15 mouse cellular contexts compared by ENCODE assay signal in genomic region chr4:132121674-132122073, GRCm38 (mm10). TPM values are rescaled to one million over a fixed set of nuclear protein-coding genes. Genes with fewer than 3 reads are reported as not detected.
DNase-seq lines count a peak whose midpoint lies in the region.
"Had no signal": no experiment of that assay in that cellular context is flagged by ENCODE, and none has a peak within 500 bp of the region (broad histone marks: within the 10 kb centered on the region; RNA-seq: fewer than 3 reads in every experiment).

No protein-coding gene starts in this region.

- DNase-seq in kidney, postnatal 4 days, result peak; percentile 27 to 33
- no peak for DNase-seq in kidney, adult 8-10 months
- peak; percentile 7 for DNase-seq in thymus, postnatal 25 days
- no peak for DNase-seq in thymus, postnatal 0 days (ENCODE audit: low spot score)
- DNase-seq in ZHBTc4 (ENCODE audit: low read depth, low spot score), result peak; percentile 62
- no peak for DNase-seq in ovary, postnatal 36 days (ENCODE audit: low spot score)
- no peak for DNase-seq in Muller cell, postnatal 12 days (ENCODE audit: inconsistent ontology term)
- DNase-seq: adrenal gland, adult 8-10 months; cerebellum, adult 11 months; kidney, postnatal 10 days; right cerebral cortex, postnatal 4 days had no signal

RNA-seq across cellular contexts. Expression of gene Oprd1, which starts 22.6 kb away (rescaled TPM):
- polyA plus RNA-seq in thymus, postnatal 0 days (2015; fragmentation: Nextera tagmentation; extraction: Ambion mirVana), result 0.08 and 0.22 TPM in 2 replicates
- polyA plus RNA-seq: forebrain, embryonic 10.5 days; hindbrain, embryonic 11.5 days; myocyte; Patski had no signal

RNA-seq across cellular contexts. Expression of gene Epb41, which starts 46.6 kb away (rescaled TPM):
- 47.5 and 52.0 TPM in 2 replicates for polyA plus RNA-seq in thymus, postnatal 0 days (2015; fragmentation: Nextera tagmentation; extraction: Ambion mirVana)

RNA-seq across cellular contexts. Expression of gene Gm10300, which starts 47.2 kb away (rescaled TPM):
- 0.05 and 0.08 TPM in 2 replicates for polyA plus RNA-seq in thymus, postnatal 0 days (2015; fragmentation: Nextera tagmentation; extraction: Ambion mirVana)
- polyA plus RNA-seq: forebrain, embryonic 10.5 days had no signal

Comparison
In these comparisons a context has a peak if more than half of its experiments do, and no peak if none do; other contexts are left out.
1. DNase-seq: peak in kidney, postnatal 4 days (2 of 2), thymus, postnatal 25 days (single experiment) and ZHBTc4 (single experiment); none in kidney, adult 8-10 months (0 of 2), thymus, postnatal 0 days (single experiment), ovary, postnatal 36 days (single experiment) and Muller cell, postnatal 12 days (single experiment).